Mouse (Mus musculus): Measurements from ENCODE around the gene Hal. TPM values are rescaled to one million over a fixed set of nuclear protein-coding genes. Genes with fewer than 3 reads are reported as not detected.

Hal gene
- total RNA-seq, 2 experiments from 2014 or later: 0.26 to 0.56 TPM

- peak in 1 of 2 experiments; percentile 30 for DNase-seq (ENCODE audit: low spot score in 2 of 2)
These were observed 71.2 kb downstream of the Hal start for GRCm38 (mm10) chr10:93559786-93560185.

DNA sequence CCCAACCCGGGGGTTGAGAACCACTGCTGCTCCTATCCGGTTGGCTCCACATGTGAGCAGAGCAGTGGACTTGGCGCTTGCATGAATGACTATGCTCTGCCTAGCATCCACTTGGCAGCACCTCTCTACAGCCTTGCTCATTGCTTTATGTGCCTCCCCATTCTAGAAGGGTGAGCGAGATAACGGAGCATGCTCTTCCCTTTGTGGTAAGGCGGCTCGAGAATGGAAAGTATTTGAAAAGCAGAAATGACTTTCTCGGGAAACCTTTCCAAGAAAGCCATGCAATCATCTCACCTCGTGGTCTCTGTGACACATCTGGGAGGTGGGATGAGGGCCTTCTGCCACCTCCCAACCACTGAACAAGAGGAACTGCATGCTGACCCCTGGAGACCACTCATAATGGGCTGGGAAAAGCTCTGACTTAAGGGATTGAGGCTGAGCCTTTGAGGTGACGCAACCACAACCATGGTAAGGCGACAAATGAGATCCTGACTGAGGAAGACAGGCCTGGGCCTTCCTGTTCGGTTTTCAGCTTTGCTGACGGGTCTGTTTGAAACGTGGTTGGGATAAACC lies 76.0 kb downstream of the Hal start:
- no peak for DNase-seq (ENCODE audit: low spot score in 2 of 2)

DNA sequence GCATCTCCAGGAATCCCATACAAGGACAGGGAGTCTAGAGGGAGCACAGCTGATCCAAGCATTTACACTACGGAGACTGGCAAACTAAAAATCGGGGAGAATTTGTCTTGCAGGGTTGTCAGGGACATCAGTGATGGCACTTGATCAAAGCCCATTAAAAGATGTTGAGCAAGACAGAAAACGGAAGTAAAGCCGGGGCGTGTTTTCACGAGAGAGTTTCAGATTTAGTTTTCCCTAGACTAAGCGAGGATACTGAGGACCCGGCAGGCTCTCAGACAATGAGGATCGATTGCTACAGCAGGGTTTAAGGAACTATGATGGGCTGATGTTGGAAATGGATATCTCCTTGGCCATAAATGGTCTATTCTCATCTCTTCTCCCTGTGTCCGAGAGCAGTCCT lies 78.5 kb downstream of the Hal start:
- DNase-seq (ENCODE audit: low spot score in 2 of 2): no peak

DNA sequence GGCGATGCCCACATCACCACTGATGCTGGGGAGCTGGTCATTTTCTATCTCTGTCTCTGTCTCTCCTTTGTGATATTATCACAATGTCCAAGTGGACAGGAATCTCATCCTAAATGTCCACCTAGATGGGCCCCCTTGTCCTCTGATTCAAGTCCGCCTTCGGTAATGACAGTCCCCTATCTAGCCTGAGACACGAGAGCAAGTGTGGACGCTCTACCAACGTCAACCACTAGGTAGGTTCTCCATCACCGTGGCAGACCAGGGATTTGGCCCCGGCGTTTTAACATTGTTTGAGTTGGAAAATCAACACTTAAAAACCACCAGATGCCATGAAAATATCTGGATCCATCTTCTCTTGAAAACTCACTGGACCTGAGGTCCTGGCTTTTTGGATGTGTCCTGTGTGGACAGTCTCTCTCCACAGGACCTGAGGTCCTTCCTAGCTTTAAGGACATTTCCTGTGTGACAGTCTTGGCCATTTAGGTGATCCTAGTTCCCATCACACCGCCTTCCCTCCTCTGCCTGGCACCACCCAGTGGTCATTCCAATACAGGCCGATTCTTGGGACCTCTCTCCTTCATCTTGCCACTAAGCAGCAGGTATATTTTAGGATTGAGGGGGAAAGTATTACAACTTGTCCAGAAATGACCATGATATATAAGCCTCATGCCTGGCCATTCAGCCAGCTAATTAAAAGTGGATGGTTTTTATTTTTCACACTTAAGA lies 79.4 kb downstream of the Hal start:
- DNase-seq (ENCODE audit: low spot score in 2 of 2): no peak

DNA sequence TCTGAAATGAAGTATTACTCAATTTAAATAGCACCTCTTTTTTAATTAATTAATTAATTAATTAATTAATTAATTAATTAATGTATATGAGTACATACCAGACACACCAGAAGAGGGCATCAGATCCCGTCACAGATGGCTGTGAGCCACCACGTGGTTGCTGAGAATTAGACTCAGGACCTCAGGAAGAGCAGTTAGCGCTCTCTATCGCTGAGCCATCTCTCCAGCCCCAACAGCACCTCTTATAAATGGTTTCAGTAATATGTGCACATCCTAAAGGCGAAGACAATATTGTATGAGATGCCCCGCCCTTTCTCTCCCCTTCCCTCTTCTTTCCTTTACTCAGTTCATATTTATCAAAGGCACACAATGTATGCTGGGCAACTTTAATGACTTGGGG lies 80.1 kb downstream of the Hal start:
- DNase-seq (ENCODE audit: low spot score in 2 of 2): no peak

Other genes with a start within 250 kb of the Hal start
- gene Elk3, start 177.6 kb upstream of the Hal start, total RNA-seq (2021): 10 to 100 TPM; 25.7 to 30.1 TPM
- 10 to 100 TPM; 53.0 to 55.9 TPM for gene Lta4h, start 35.4 kb upstream of the Hal start, total RNA-seq (2021)
- not detected for gene Amdhd1, start 51.3 kb downstream of the Hal start, total RNA-seq (2021)
- not detected for gene Ccdc38, start 51.9 kb downstream of the Hal start, total RNA-seq (2021)
- 10 to 100 TPM; 14.6 to 16.7 TPM for gene Snrpf, start 100.9 kb downstream of the Hal start, total RNA-seq (2021)
- gene Ntn4, start 151.9 kb downstream of the Hal start, total RNA-seq (2021): 10 to 100 TPM; 18.6 to 22.4 TPM

Measured in adrenal gland, adult 18-20 months (tissue).